Mouse (Mus musculus) kidney, postnatal 0 days (tissue): Measurements from ENCODE around the gene Map4k5. TPM values are rescaled to one million over a fixed set of nuclear protein-coding genes. Genes with fewer than 3 reads are reported as not detected.
A peak's percentile ranks its signal among the peaks of the same experiment; 100 is the strongest.

Experiments
- ATAC-seq: fragments of 200-750 bp; cut with Nextera tagmentation; replicated peaks from 2 replicates; pipeline ENCODE4 v1.8.0; 2017; ENCODE audit warnings: low read depth, moderate number of reproducible peaks, moderate TSS enrichment, moderate library complexity; ENCODE audit not compliant: low FRiP score
- DNase-seq: peaks from one replicate; pipeline ENCODE4 v3.0.0-alpha.2; 2016; ENCODE audit warnings: low spot score
- H3K27ac ChIP-seq: fragments of 300-500 bp; sonication (generic); 2 replicates; pipeline ENCODE4 v1.5.1; 2014; ENCODE audit warnings: mild to moderate bottlenecking
- H3K27me3 ChIP-seq: fragments of 300-500 bp; sonication (generic); 2 replicates; pipeline ENCODE4 v1.6.1; 2014; ENCODE audit warnings: low read length, mixed read lengths; ENCODE audit not compliant: insufficient read depth
- H3K36me3 ChIP-seq: fragments of 300-500 bp; sonication (generic); 2 replicates; pipeline ENCODE4 v1.6.1; 2014; ENCODE audit warnings: low read length, mixed read lengths; ENCODE audit not compliant: insufficient read depth
- H3K4me1 ChIP-seq: fragments of 300-500 bp; sonication (generic); replicated peaks from 2 replicates; pipeline ENCODE4 v1.6.1; 2014; ENCODE audit warnings: antibody characterized with exemption, low read length, mixed read lengths; ENCODE audit not compliant: insufficient read depth
- H3K4me2 ChIP-seq: fragments of 300-500 bp; sonication (generic); 2 replicates; pipeline ENCODE4 v1.6.1; 2014; ENCODE audit warnings: mild to moderate bottlenecking, low read length, moderate library complexity, mixed read lengths
- H3K4me3 ChIP-seq: fragments of 300-500 bp; sonication (generic); replicated peaks from 2 replicates; pipeline ENCODE4 v1.5.1; 2014; ENCODE audit warnings: low read depth, low read length
- H3K9ac ChIP-seq: fragments of 300-500 bp; sonication (generic); 2 replicates; pipeline ENCODE4 v1.6.1; 2014; ENCODE audit warnings: low read depth, low read length
- H3K9me3 ChIP-seq: fragments of 300-500 bp; sonication (generic); replicated peaks from 2 replicates; pipeline ENCODE4 v1.6.1; 2016; ENCODE audit warnings: low read length, inconsistent platforms, mixed read lengths
- CTCF ChIP-seq: IDR thresholded peaks from 2 replicates; pipeline ENCODE4 v1.5.1; 2016; ENCODE audit warnings: antibody characterized with exemption, low read depth, mild to moderate bottlenecking, moderate library complexity
- WGBS: fragments of 180-500 bp; shearing (Covaris S2); extraction: QIAGEN DNeasy Blood & Tissue Kit; methylation state at CpG from one replicate; pipeline ENCODE4 v1.1.7; 2014; 5-methylcytosine and 5-hydroxymethylcytosine counted together
- polyA plus RNA-seq: library from polyadenylated mRNA; unstranded; fragments of >200 nt; fragmentation: Nextera tagmentation; extraction: Ambion mirVana; gene quantifications from 2 replicates; pipeline ENCODE4 v1.2.1, GENCODE M21; 2015

Map4k5 gene
- polyA plus RNA-seq, 1 experiment from 2014 or later, result 29.1 TPM

DNA sequence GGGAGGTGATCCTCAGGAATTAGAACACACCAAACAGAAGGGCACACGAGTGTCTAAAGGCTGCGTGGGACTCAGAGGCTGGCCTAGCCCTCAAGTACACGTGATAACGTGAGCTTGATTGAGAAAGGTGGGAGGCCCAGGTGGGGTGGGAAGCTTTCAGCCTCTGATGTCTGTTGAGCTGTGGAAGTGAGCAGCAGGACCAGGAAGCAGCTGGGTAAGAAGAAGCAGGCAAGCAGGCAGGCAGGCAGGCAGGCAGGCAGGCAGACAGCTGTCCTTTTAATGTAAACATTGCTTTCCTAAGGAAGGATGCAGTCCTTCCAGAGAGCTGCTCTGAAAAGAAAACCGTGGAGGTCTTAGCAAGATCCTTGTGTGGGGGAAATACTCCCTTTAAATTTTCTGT lies 2.5 kb downstream of the Map4k5 start:
- Histone ChIP-seq H3K36me3 (no peaks in the 10 kb centered on the region), H3K4me2 (peak overlapping the region; percentile 54), H3K27ac (peak overlapping the region; percentile 43; the same call in 1 of the 2 replicates), H3K27me3 (no peaks in the 10 kb centered on the region), H3K9ac (0 out of 2 replicates have a peak overlapping the region, but pooled peaks have one; percentile 6), H3K4me3 (0 out of 2 replicates have a peak overlapping the region, but pooled peaks have one; percentile 80), H3K4me1 (peaks cover 12% of the 10 kb centered on the region), H3K9me3 (no peaks in the 10 kb centered on the region)
- TF ChIP-seq CTCF, result no peak
- ATAC-seq (no peak), DNase-seq (peak; percentile 44)
- WGBS, result 11% methylated on average over 5 of the region's 5 CpGs

DNA sequence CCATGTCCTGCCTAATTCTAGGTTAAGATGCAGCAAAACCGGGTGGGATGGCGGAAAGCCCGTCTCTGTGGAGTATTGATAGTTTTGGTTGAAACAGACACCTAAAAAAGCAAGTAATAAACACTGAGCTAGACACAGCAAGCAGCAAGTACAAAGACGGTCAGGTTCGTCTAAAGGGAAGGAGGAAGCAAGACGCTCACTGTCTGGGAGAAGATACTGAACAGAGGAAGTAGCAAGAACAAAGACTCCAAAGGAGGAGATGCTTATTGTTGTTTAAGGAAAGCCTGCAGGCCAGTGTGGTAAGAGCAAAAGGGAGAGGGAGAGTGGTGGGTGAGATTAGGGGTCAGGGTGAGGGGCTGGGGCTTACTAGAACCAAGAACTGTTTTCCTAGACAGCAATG lies 2.9 kb downstream of the Map4k5 start:
- H3K27me3 ChIP-seq, result no peaks in the 10 kb centered on the region
- ATAC-seq, result no peak
- DNase-seq, result peak; percentile 31
- peak overlapping the region; percentile 43; the same call in 1 of the 2 replicates for H3K27ac ChIP-seq
- no peak overlapping the region for H3K4me3 ChIP-seq
- WGBS, result 34% methylated on average over 6 of the region's 6 CpGs
- H3K9me3 ChIP-seq, result no peaks in the 10 kb centered on the region
- H3K9ac ChIP-seq, result 0 out of 2 replicates have a peak overlapping the region, but pooled peaks have one; percentile 6
- no peaks in the 10 kb centered on the region for H3K36me3 ChIP-seq
- H3K4me1 ChIP-seq, result peaks cover 12% of the 10 kb centered on the region
- TF ChIP-seq CTCF, result no peak
- peak overlapping the region; percentile 54 for H3K4me2 ChIP-seq

- Histone ChIP-seq H3K9me3 (no peaks in the 10 kb centered on the region), H3K36me3 (no peaks in the 10 kb centered on the region), H3K9ac (no peak overlapping the region), H3K27me3 (no peaks in the 10 kb centered on the region), H3K4me3 (no peak overlapping the region), H3K27ac (no peak overlapping the region), H3K4me2 (no peak overlapping the region), H3K4me1 (peaks cover 12% of the 10 kb centered on the region)
- TF ChIP-seq CTCF, result no peak
- DNase-seq, result no peak
- no peak for ATAC-seq
- WGBS, result 71% methylated on average over 1 of the region's 1 CpGs
Observed at GRCm38 (mm10) chr12:69888345-69888744, 4.7 kb downstream of the Map4k5 start.

GRCm38 (mm10) chr12:69887776-69888175 lies 5.2 kb downstream of the Map4k5 start:
- H3K4me2 ChIP-seq, result no peak overlapping the region
- ATAC-seq (no peak), DNase-seq (no peak)
- no peak overlapping the region for H3K27ac ChIP-seq
- no peaks in the 10 kb centered on the region for H3K36me3 ChIP-seq
- H3K9me3 ChIP-seq, result no peaks in the 10 kb centered on the region
- no peaks in the 10 kb centered on the region for H3K27me3 ChIP-seq
- H3K4me1 ChIP-seq, result peaks cover 12% of the 10 kb centered on the region
- 70% methylated on average over 6 of the region's 6 CpGs for whole genome bisulfite sequencing
- H3K4me3 ChIP-seq, result no peak overlapping the region
- TF ChIP-seq CTCF, result no peak
- H3K9ac ChIP-seq, result no peak overlapping the region

DNA sequence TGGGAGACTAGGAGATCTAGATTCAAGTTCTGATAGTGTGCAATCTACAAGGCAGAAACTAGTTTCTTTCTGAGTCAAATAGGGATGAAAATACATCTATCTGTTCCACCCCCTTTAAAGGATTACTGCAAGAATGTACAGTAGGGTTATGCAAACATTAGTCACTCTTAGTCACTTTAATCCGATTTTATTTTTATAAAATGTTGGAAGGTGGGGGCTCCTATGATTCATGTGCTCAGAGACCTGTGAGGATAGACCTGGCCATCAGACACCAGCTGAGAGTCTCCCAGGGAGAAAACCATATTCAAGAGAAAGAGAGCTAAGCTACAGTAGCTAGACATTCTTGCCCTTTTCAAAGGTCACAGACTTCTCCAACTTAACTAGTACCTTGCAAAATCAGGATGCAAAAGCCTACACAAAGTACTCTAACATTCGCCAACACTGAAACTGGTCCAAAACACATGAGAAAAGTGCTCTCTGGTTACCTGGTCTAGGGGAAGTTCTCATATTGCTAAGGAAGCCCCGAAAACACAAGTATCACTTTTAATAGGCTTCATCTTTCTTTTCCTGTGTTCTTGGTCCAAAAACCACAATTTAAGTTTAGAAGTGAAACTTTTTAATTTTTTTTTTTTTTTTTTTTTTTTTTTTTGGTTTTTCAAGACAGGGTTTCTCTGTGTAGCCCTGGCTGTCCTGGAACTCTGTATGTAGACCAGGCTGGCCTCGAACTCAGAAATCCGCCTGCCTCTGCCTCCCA lies 7.7 kb downstream of the Map4k5 start:
- WGBS, result 85% methylated on average over 5 of the region's 5 CpGs

DNA sequence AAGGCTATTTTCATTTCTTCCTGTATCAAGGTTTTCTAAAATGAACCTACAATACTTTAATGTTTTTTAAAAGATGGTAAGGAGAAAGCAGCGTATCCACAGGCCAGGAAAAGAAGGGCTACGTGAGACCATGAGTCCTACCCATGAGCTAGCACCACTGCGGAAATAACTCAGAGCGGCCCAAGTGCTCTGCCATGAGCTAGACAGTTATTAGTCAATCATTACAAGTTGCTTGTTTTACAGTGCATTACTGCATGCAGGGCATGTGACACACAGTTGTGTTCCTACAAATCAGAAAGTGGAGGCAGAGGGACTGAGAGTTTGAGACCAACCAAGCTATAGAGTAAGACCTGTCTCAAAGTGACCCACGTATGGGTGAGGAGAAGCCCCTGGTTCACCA lies 8.9 kb downstream of the Map4k5 start:
- H3K27ac ChIP-seq, result no peak overlapping the region
- no peaks in the 10 kb centered on the region for H3K27me3 ChIP-seq
- no peak for DNase-seq
- peaks cover 4% of the 10 kb centered on the region; the same call in 1 of the 2 replicates for H3K4me1 ChIP-seq
- 0 out of 2 replicates have a peak, but pooled peaks have one; percentile 44 for ATAC-seq
- H3K36me3 ChIP-seq, result no peaks in the 10 kb centered on the region
- H3K4me3 ChIP-seq, result no peak overlapping the region
- 69% methylated on average over 5 of the region's 5 CpGs for WGBS
- no peak overlapping the region for H3K4me2 ChIP-seq
- TF ChIP-seq CTCF, result no peak
- no peak overlapping the region for H3K9ac ChIP-seq
- no peaks in the 10 kb centered on the region for H3K9me3 ChIP-seq

More for the DNA sequence above, 7.7 kb downstream of the Map4k5 start:
- no peak overlapping the region for H3K27ac ChIP-seq
- no peaks in the 10 kb centered on the region for H3K9me3 ChIP-seq
- no peak for ATAC-seq
- no peak for TF ChIP-seq CTCF
- no peak for DNase-seq
- no peaks in the 10 kb centered on the region for H3K27me3 ChIP-seq
- H3K4me2 ChIP-seq, result no peak overlapping the region
- H3K9ac ChIP-seq, result no peak overlapping the region
- no peaks in the 10 kb centered on the region for H3K36me3 ChIP-seq
- H3K4me3 ChIP-seq, result no peak overlapping the region
- H3K4me1 ChIP-seq, result peaks cover 7% of the 10 kb centered on the region
